8 mouse cellular contexts compared by ENCODE assay signal in genomic region chr1:135429901-135430668, GRCm38 (mm10). TPM values are rescaled to one million over a fixed set of nuclear protein-coding genes. Genes with fewer than 3 reads are reported as not detected.
A peak's percentile ranks its signal among the peaks of the same experiment; 100 is the strongest.
DNase-seq lines count a peak whose midpoint lies in the region; ATAC-seq lines count a peak whose summit lies in the region.

TSS of gene Ipo9 (minus strand) at chr1:135430499.

- WGBS in forebrain, embryonic 14.5 days = under 1% methylated on average over 65 of the region's 65 CpGs
- under 1% methylated on average over 65 of the region's 65 CpGs for WGBS in neural tube, embryonic 15.5 days

- H3K36me3 ChIP-seq in forebrain, embryonic 14.5 days (ENCODE audit: control insufficient read depth, insufficient read depth, low read length) = peaks cover 20% of the 10 kb centered on the region
- peaks cover 18% of the 10 kb centered on the region for H3K36me3 ChIP-seq in neural tube, embryonic 15.5 days

- H3K9me3 ChIP-seq in forebrain, embryonic 14.5 days (replicated peaks; ENCODE audit: control insufficient read depth, low read length) = no peaks in the 10 kb centered on the region
- no peaks in the 10 kb centered on the region for H3K9me3 ChIP-seq in neural tube, embryonic 15.5 days (replicated peaks)

- H3K9ac ChIP-seq in forebrain, embryonic 14.5 days (ENCODE audit: low read length) = peak within 1 kb of the TSS; percentile 94
- H3K9ac ChIP-seq in neural tube, embryonic 15.5 days (replicated peaks) = peak within 1 kb of the TSS; percentile 89

- intact Hi-C loops in heart, postnatal 14 days (cut with DNase I) = loop anchor here (5.0 kb wide), 2 partner anchors 33 to 48 kb away; no protein-coding TSS in a partner anchor

- peak within 1 kb of the TSS; percentile 57 for H3K4me2 ChIP-seq in forebrain, embryonic 14.5 days (ENCODE audit: low read length)
- peak within 1 kb of the TSS; percentile 57 for H3K4me2 ChIP-seq in neural tube, embryonic 15.5 days

- DNase-seq in ES-CJ7 (ENCODE audit: low read depth, low spot score) = peak; percentile 94
- DNase-seq in cerebellum, adult 11 months = peak; percentile 91
- peak; percentile 96 for DNase-seq in forebrain, embryonic 14.5 days (ENCODE audit: low spot score)
- peak; percentile 94 to 96 for DNase-seq in heart, postnatal 14 days
- DNase-seq in layer of hippocampus, adult 11-12 months (ENCODE audit: low spot score) = peak; percentile 93
- peak; percentile 89 to 92 for DNase-seq in lung, adult 18-20 months
- DNase-seq in testis, postnatal 14 days (ENCODE audit: low spot score) = peak; percentile 92

- peak within 1 kb of the TSS; percentile 86 for H3K27ac ChIP-seq in forebrain, embryonic 14.5 days (ENCODE audit: low read depth, low read length)
- H3K27ac ChIP-seq in neural tube, embryonic 15.5 days (replicated peaks) = peak within 1 kb of the TSS; percentile 95

- H3K4me1 ChIP-seq in forebrain, embryonic 14.5 days (ENCODE audit: control insufficient read depth, insufficient read depth, low read length) = peaks cover 20% of the 10 kb centered on the region
- H3K4me1 ChIP-seq in neural tube, embryonic 15.5 days = peaks cover 42% of the 10 kb centered on the region

- peak; percentile 96 for ATAC-seq in forebrain, embryonic 14.5 days
- ATAC-seq in neural tube, embryonic 15.5 days (ENCODE audit: low FRiP score) = peak; percentile 96

- peak within 1 kb of the TSS; percentile 95 for H3K4me3 ChIP-seq in forebrain, embryonic 14.5 days (ENCODE audit: low read depth, low read length)
- peak within 1 kb of the TSS; percentile 92 for H3K4me3 ChIP-seq in neural tube, embryonic 15.5 days (replicated peaks)

- H3K27me3 ChIP-seq in forebrain, embryonic 14.5 days (replicated peaks; ENCODE audit: control insufficient read depth, insufficient read depth, low read length) = no peaks in the 10 kb centered on the region
- H3K27me3 ChIP-seq in neural tube, embryonic 15.5 days (replicated peaks) = no peaks in the 10 kb centered on the region

RNA-seq across cellular contexts. Expression of gene Ipo9, which starts in this region (rescaled TPM):
- polyA plus RNA-seq in forebrain, embryonic 14.5 days (2014; fragmentation: Nextera tagmentation; extraction: Ambion mirVana) = 114 and 135 TPM in 2 replicates
- total RNA-seq in heart, postnatal 14 days (2021) = 10 to 100 TPM; 43.5 to 47.6 TPM
- polyA plus RNA-seq in neural tube, embryonic 15.5 days (2015; fragmentation: Nextera tagmentation; extraction: Ambion mirVana) = 100 and 109 TPM in 2 replicates

Comparison
In these comparisons a context has a peak if more than half of its experiments do, and no peak if none do; other contexts are left out.
1. Peak in every context shown above with its lines: DNase-seq, ATAC-seq, H3K4me3 ChIP-seq and H3K27ac ChIP-seq.